In genomic region chr2:105687317-105687991, GRCm38 (mm10) we compare ENCODE assay signal across 8 mouse cellular contexts. TPM values are rescaled to one million over a fixed set of nuclear protein-coding genes. Genes with fewer than 3 reads are reported as not detected.
DNase-seq lines count a peak whose midpoint lies in the region; ATAC-seq lines count a peak whose summit lies in the region.

No protein-coding gene starts in this region.

- H3K27ac ChIP-seq in forebrain, embryonic 11.5 days (ENCODE audit: low read depth, low read length) = peak overlapping the region; percentile 82

- intact Hi-C loops in gastrocnemius, postnatal 14 days (cut with DNase I; ENCODE audit: low total_unique reads) = no loop called here

- H3K36me3 ChIP-seq in forebrain, embryonic 11.5 days (ENCODE audit: control insufficient read depth, insufficient read depth, low read length) = peaks cover 4% of the 10 kb centered on the region

- H3K27me3 ChIP-seq in forebrain, embryonic 11.5 days (ENCODE audit: control insufficient read depth, insufficient read depth, low read length) = peaks cover 15% of the 10 kb centered on the region

- H3K4me2 ChIP-seq in forebrain, embryonic 11.5 days (ENCODE audit: low read depth, low read length, severe bottlenecking) = peak overlapping the region; percentile 48

- peak; percentile 17 for ATAC-seq in forebrain, embryonic 11.5 days (replicated peaks; ENCODE audit: low FRiP score)

- H3K9me3 ChIP-seq in forebrain, embryonic 11.5 days (ENCODE audit: control insufficient read depth, low read length) = no peaks in the 10 kb centered on the region

- peak overlapping the region; percentile 49 for H3K9ac ChIP-seq in forebrain, embryonic 11.5 days (ENCODE audit: low read length)

- WGBS in forebrain, embryonic 11.5 days = 6% methylated on average over 13 of the region's 13 CpGs

- H3K4me3 ChIP-seq in forebrain, embryonic 11.5 days (ENCODE audit: low read depth, low read length) = 0 out of 2 replicates have a peak overlapping the region, but pooled peaks have one; percentile 16

- H3K4me1 ChIP-seq in forebrain, embryonic 11.5 days (replicated peaks; ENCODE audit: control insufficient read depth, insufficient read depth, low read length) = peaks cover 42% of the 10 kb centered on the region

- DNase-seq in adrenal gland, postnatal 14 days = peak; percentile 31
- DNase-seq in adrenal gland, adult 8-10 months = no peak
- DNase-seq in brain, adult 2 months (ENCODE audit: low read depth, low spot score) = peak; percentile 93
- DNase-seq in forebrain, embryonic 11.5 days (ENCODE audit: low spot score) = peak; percentile 75
- peak; percentile 64 to 66 for DNase-seq in kidney, postnatal 4 days
- peak; percentile 76 for DNase-seq in neural tube, embryonic 10.5 days (ENCODE audit: extremely low spot score, low spot score)
- DNase-seq in gastrocnemius, postnatal 14 days = no peak
- no peak for DNase-seq in adipocyte (ENCODE audit: low spot score)

RNA-seq across cellular contexts. Expression of gene Pax6, which starts 18.8 kb away (rescaled TPM):
- 0.83 TPM in 1 of 2 replicates, not detected in the other for total RNA-seq in adrenal gland, postnatal 14 days (2021)
- not detected for total RNA-seq in adrenal gland, adult 8-10 months (2022)
- polyA plus RNA-seq in forebrain, embryonic 11.5 days (2014; fragmentation: Nextera tagmentation; extraction: Ambion mirVana) = 97.2 and 103 TPM in 2 replicates
- under 1 TPM in 1 of 2 experiments, not detected in 1; 0.35 TPM for total RNA-seq in gastrocnemius, postnatal 14 days (2021)

Comparison
In these comparisons a context has a peak if more than half of its experiments do, and no peak if none do; other contexts are left out.
1. DNase-seq: peak in adrenal gland, postnatal 14 days (single experiment), brain, adult 2 months (single experiment), forebrain, embryonic 11.5 days (single experiment), kidney, postnatal 4 days (2 of 2) and neural tube, embryonic 10.5 days (single experiment); none in adrenal gland, adult 8-10 months (single experiment), gastrocnemius, postnatal 14 days (single experiment) and adipocyte (single experiment).